In the genomic region with DNA sequence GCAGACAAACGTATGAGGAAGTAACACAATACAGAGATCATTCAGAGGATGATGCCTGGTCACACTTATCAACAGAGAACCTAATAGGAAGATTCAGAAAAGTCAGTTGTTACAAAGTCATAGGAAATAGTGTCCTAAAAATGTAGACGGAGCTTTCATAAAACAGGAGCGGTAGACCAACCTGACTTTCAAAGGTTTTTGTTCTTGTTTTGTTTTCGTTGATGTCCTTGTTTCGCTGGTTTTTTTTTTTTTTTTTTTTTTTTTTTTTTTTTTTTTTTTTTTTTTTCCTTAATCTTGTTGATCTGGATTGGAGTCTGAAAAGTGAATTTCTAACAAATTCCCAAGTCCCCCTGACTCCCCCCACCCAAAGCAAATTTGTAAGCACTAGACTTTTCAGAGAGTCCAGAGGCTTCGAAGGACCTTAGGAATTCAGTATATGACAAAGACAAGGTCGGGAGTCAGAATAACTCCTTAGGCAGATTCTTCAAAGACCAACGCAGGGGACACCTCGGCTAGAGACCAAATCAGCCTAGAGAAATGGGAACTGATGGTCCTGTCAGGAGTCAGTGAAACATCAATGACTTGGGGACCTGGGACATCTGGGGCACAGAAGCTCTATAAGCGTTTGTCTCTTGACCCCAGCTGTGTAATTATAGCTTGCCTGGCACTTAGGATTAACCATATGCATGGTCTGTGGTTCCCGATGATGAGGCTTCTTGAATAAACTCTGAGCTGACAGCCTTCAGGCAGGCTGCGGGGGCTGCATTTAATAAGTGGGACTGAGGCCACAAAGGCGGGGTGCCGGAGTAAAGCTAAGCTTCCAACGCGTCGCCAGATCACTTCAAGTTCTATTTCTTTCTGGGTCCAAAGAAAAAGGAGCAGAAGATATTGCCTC, we compare ENCODE assay signal across 10 mouse cellular contexts.
DNase-seq lines count a peak whose midpoint lies in the region; ATAC-seq lines count a peak whose summit lies in the region.
"Had no signal": no experiment of that assay in that cellular context is flagged by ENCODE, and none has a peak within 500 bp of the region (broad histone marks: within the 10 kb centered on the region; RNA-seq: fewer than 3 reads in every experiment).

No protein-coding gene starts in this region.

- no peak overlapping the region for H3K4me3 ChIP-seq in forebrain, embryonic 14.5 days (ENCODE audit: low read depth, low read length)
- no peak overlapping the region for H3K4me3 ChIP-seq in limb, embryonic 13.5 days

- H3K4me1 ChIP-seq in forebrain, embryonic 14.5 days (ENCODE audit: control insufficient read depth, insufficient read depth, low read length) = peaks cover 4% of the 10 kb centered on the region; the same call in 1 of the 2 replicates
- peaks cover 13% of the 10 kb centered on the region for H3K4me1 ChIP-seq in limb, embryonic 13.5 days

- peak overlapping the region; percentile 52; the same call in 1 of the 2 replicates for H3K27ac ChIP-seq in forebrain, embryonic 14.5 days (ENCODE audit: low read depth, low read length)
- H3K27ac ChIP-seq in limb, embryonic 13.5 days = no peak overlapping the region

- WGBS in forebrain, embryonic 14.5 days = 49% methylated on average over 17 of the region's 17 CpGs
- WGBS in limb, embryonic 13.5 days = 40% methylated on average over 17 of the region's 17 CpGs

- H3K36me3 ChIP-seq in forebrain, embryonic 14.5 days (ENCODE audit: control insufficient read depth, insufficient read depth, low read length) = no peaks in the 10 kb centered on the region
- H3K36me3 ChIP-seq in limb, embryonic 13.5 days = no peaks in the 10 kb centered on the region

- H3K4me2 ChIP-seq in forebrain, embryonic 14.5 days (ENCODE audit: low read length) = peak overlapping the region; percentile 25; the same call in 1 of the 2 replicates
- peak overlapping the region; percentile 36 for H3K4me2 ChIP-seq in limb, embryonic 13.5 days (replicated peaks)

- peak; percentile 26 to 37 for DNase-seq in layer of hippocampus, adult 18-20 months (ENCODE audit: low spot score in 2 of 2)
- DNase-seq in layer of hippocampus, adult 9-11 months = no peak
- DNase-seq in forebrain, embryonic 14.5 days (ENCODE audit: low spot score) = peak; percentile 48
- DNase-seq in retina, embryonic 14.5 days (ENCODE audit: low spot score) = peak; percentile 61
- DNase-seq in B cell, adult 2 months = no peak
- DNase-seq in lung, postnatal 10 days = no peak
- DNase-seq: gastrocnemius, postnatal 14 days; kidney, postnatal 14 days had no signal

- peak overlapping the region; percentile 17; the same call in 1 of the 2 replicates for H3K9ac ChIP-seq in forebrain, embryonic 14.5 days (ENCODE audit: low read length)
- no peak overlapping the region for H3K9ac ChIP-seq in limb, embryonic 13.5 days

- H3K9me3 ChIP-seq in forebrain, embryonic 14.5 days (replicated peaks; ENCODE audit: control insufficient read depth, low read length) = no peaks in the 10 kb centered on the region
- no peaks in the 10 kb centered on the region for H3K9me3 ChIP-seq in limb, embryonic 13.5 days

- ATAC-seq in forebrain, embryonic 14.5 days = peak; percentile 76
- no peak for ATAC-seq in limb, embryonic 13.5 days (ENCODE audit: low FRiP score, low read depth)
- no peak for ATAC-seq in megakaryocyte, adult 5-6 weeks (ENCODE audit: poor library complexity, severe bottlenecking)

- no peaks in the 10 kb centered on the region for H3K27me3 ChIP-seq in forebrain, embryonic 14.5 days (replicated peaks; ENCODE audit: control insufficient read depth, insufficient read depth, low read length)
- no peaks in the 10 kb centered on the region for H3K27me3 ChIP-seq in limb, embryonic 13.5 days

Comparison
In these comparisons a context has a peak if more than half of its experiments do, and no peak if none do; other contexts are left out.
1. DNase-seq: peak in layer of hippocampus, adult 18-20 months (2 of 2), forebrain, embryonic 14.5 days (single experiment) and retina, embryonic 14.5 days (single experiment); none in layer of hippocampus, adult 9-11 months (single experiment), B cell, adult 2 months (0 of 2) and lung, postnatal 10 days (single experiment).